Mouse (Mus musculus) liver, embryonic 14.5 days (tissue): ENCODE measurements around the gene Ifna15.

Source experiments
- CTCF ChIP-seq: IDR thresholded peaks from 2 replicates; pipeline ENCODE4 v1.5.1; 2016; ENCODE audit warnings: antibody characterized with exemption, low read depth, control low read depth
- EP300 ChIP-seq: IDR thresholded peaks from 2 replicates; pipeline ENCODE4 v1.6.1; 2016; ENCODE audit warnings: antibody characterized with exemption, low read depth

GRCm38 (mm10) chr4:88522674-88523073, 35.4 kb downstream of the Ifna15 start, which contains the start of gene Ifnb1:
- TF ChIP-seq CTCF, result no peak
- TF ChIP-seq EP300, result no peak
